Mouse (Mus musculus) left cerebral cortex, postnatal 14 days (tissue): ENCODE measurements at regions not wholly inside any gene's neighbourhood (a gene's known extent, or its start where the extent isn't known, plus 50 kb on each side); places are given as distances from the start of the nearest gene placed in this dataset.

ENCODE experiments used
- DNase-seq, 2 experiments: peaks; one replicate each; pipeline ENCODE4 v3.0.0; 2021 to 2022; ENCODE audit warnings: low spot score in 2 of 2, mixed read lengths in 1 of 2
- intact Hi-C: fragments of 180-260 bp; cut with DNase I; formaldehyde crosslinking; loops from one replicate; pipeline ENCODE4 v1.15.1; 2025

- intact Hi-C loops: no loop called here
- DNase-seq: no peak
Observed at GRCm38 (mm10) chr1:119364901-119365300, 57.1 kb downstream of the Inhbb start.

GRCm38 (mm10) chr1:119358096-119358495 is 64.0 kb downstream of the Inhbb start:
- intact Hi-C loops: no loop called here
- no peak for DNase-seq

GRCm38 (mm10) chr1:119356916-119357315 is 65.1 kb downstream of the Inhbb start:
- DNase-seq: no peak
- intact Hi-C loops: no loop called here

GRCm38 (mm10) chr1:119355456-119355855 is 66.6 kb downstream of the Inhbb start:
- DNase-seq: no peak
- intact Hi-C loops: no loop called here

- intact Hi-C loops: no loop called here
- no peak for DNase-seq
Observed at GRCm38 (mm10) chr1:119351567-119351966, 70.5 kb downstream of the Inhbb start.

- no peak for DNase-seq
- intact Hi-C loops: no loop called here
Observed at GRCm38 (mm10) chr1:119350846-119351245, 71.2 kb downstream of the Inhbb start.

- no peak for DNase-seq
Observed at GRCm38 (mm10) chr1:119350296-119350695, 71.8 kb downstream of the Inhbb start.

GRCm38 (mm10) chr1:119348456-119349208 is 73.4 kb downstream of the Inhbb start:
- intact Hi-C loops: no loop called here
- DNase-seq: no peak

More at GRCm38 (mm10) chr1:119350296-119350695, 71.8 kb downstream of the Inhbb start:
- intact Hi-C loops: no loop called here

GRCm38 (mm10) chr1:119347749-119348148 is 74.3 kb downstream of the Inhbb start:
- DNase-seq: no peak
- intact Hi-C loops: no loop called here

- DNase-seq: no peak
- intact Hi-C loops: no loop called here
Observed at GRCm38 (mm10) chr1:119346634-119347155, 75.4 kb downstream of the Inhbb start.

GRCm38 (mm10) chr1:119345115-119345791 is 76.8 kb downstream of the Inhbb start:
- intact Hi-C loops: no loop called here

GRCm38 (mm10) chr1:119344046-119344445 is 78.0 kb downstream of the Inhbb start:
- no peak for DNase-seq
- intact Hi-C loops: no loop called here

More at GRCm38 (mm10) chr1:119345115-119345791, 76.8 kb downstream of the Inhbb start:
- no peak for DNase-seq

- intact Hi-C loops: no loop called here
- no peak for DNase-seq
Observed at GRCm38 (mm10) chr1:119335171-119335570, 86.9 kb downstream of the Inhbb start.

GRCm38 (mm10) chr1:119330751-119331326 is 91.2 kb downstream of the Inhbb start:
- no peak for DNase-seq

GRCm38 (mm10) chr1:119329693-119330434 is 92.2 kb downstream of the Inhbb start:
- intact Hi-C loops: no loop called here

More at GRCm38 (mm10) chr1:119330751-119331326, 91.2 kb downstream of the Inhbb start:
- intact Hi-C loops: no loop called here

GRCm38 (mm10) chr1:119328921-119329692 is 92.9 kb downstream of the Inhbb start:
- intact Hi-C loops: no loop called here
- peak; percentile 17 to 37 for DNase-seq

More at GRCm38 (mm10) chr1:119329693-119330434, 92.2 kb downstream of the Inhbb start:
- DNase-seq: no peak

- intact Hi-C loops: no loop called here
- no peak for DNase-seq
Observed at GRCm38 (mm10) chr1:119324551-119324950, 97.5 kb downstream of the Inhbb start.

GRCm38 (mm10) chr1:119322279-119322995 is 99.6 kb downstream of the Inhbb start:
- intact Hi-C loops: no loop called here
- DNase-seq: no peak
